Mouse (Mus musculus): ENCODE results near the gene Ppp1r8. TPM values are rescaled to one million over a fixed set of nuclear protein-coding genes. Genes with fewer than 3 reads are reported as not detected.

Ppp1r8 gene
- 17.3 and 20.4 TPM in 2 replicates for polyA plus RNA-seq (2012; ENCODE audit: insufficient read depth, insufficient read length, missing spikeins)

- H3K4me3 ChIP-seq (ENCODE audit: insufficient read depth, low read depth, low read length), result peak within 1 kb of the TSS; percentile 73
- H3K4me1 ChIP-seq (ENCODE audit: control insufficient read depth, insufficient read depth, insufficient read length, low read length), result no peaks in the 10 kb centered on the region
- peak within 1 kb of the TSS; percentile 23; the same call in 1 of the 2 replicates for H3K27ac ChIP-seq (replicated peaks; ENCODE audit: low read depth, low read length)
Observed at GRCm38 (mm10) chr4:132842970-132843704, at the start of gene Ppp1r8. Gene Ppp1r8 (minus strand): TSS chr4:132843169.

GRCm38 (mm10) chr4:132884844-132885374, 41.9 kb upstream of the Ppp1r8 start:
- peaks cover 2% of the 10 kb centered on the region; the same call in 1 of the 2 replicates for H3K4me1 ChIP-seq (ENCODE audit: control insufficient read depth, insufficient read depth, insufficient read length, low read length)
- peak overlapping the region; percentile 88 for H3K4me3 ChIP-seq (ENCODE audit: insufficient read depth, low read depth, low read length)
- H3K27ac ChIP-seq (replicated peaks; ENCODE audit: low read depth, low read length), result peak overlapping the region; percentile 82

DNA sequence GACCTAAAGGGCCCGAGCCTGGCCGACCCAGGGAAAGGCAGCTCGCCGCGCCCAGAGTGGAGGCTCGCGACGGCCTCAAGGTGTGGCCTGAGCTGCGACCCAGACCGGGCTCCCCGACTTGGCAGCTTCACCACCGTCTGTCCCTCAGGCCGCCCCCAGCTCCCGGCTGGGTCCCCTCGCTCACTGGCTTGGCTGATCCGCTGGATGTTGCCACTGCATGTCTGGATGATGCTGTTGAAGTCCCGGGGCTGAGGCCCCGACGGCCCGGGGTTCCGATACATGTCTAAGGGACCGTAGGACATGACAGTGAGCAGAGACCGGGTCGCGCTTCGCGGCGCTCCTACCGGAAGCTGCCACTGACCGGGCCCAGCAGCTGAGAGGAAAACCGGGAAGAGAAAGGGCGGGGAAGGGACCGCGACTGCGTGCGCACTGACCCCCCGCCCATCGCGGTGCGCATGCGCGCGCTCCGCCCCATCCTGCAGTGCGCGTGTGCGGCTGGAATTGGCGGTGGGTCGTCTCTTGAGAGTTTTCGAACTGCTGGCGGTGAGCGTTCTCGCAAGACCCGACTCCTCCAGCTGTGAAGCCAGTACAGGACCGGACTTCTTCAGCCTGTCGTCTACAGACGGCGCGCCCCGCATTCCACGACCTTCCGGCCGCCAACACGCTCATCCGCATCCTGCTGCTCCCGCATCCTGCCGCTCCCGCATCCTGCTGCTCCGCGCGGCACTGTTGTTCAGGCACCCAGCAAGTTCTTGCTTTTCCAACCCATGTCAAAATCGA, 41.3 kb upstream of the Ppp1r8 start, which contains the start of gene Stx12:
Stx12 (minus strand) TSS at position 446 of the 780 bp plus-strand sequence.
- H3K4me1 ChIP-seq (ENCODE audit: control insufficient read depth, insufficient read depth, insufficient read length, low read length), result peaks cover 7% of the 10 kb centered on the region; the same call in 1 of the 2 replicates
- H3K27ac ChIP-seq (replicated peaks; ENCODE audit: low read depth, low read length), result peak within 1 kb of the TSS; percentile 92
- peak within 1 kb of the TSS; percentile 88 for H3K4me3 ChIP-seq (ENCODE audit: insufficient read depth, low read depth, low read length)

GRCm38 (mm10) chr4:132883561-132884063, 40.6 kb upstream of the Ppp1r8 start:
- peak overlapping the region; percentile 92 for H3K27ac ChIP-seq (replicated peaks; ENCODE audit: low read depth, low read length)
- H3K4me3 ChIP-seq (ENCODE audit: insufficient read depth, low read depth, low read length), result peak overlapping the region; percentile 88
- H3K4me1 ChIP-seq (ENCODE audit: control insufficient read depth, insufficient read depth, insufficient read length, low read length), result peaks cover 7% of the 10 kb centered on the region; the same call in 1 of the 2 replicates

DNA sequence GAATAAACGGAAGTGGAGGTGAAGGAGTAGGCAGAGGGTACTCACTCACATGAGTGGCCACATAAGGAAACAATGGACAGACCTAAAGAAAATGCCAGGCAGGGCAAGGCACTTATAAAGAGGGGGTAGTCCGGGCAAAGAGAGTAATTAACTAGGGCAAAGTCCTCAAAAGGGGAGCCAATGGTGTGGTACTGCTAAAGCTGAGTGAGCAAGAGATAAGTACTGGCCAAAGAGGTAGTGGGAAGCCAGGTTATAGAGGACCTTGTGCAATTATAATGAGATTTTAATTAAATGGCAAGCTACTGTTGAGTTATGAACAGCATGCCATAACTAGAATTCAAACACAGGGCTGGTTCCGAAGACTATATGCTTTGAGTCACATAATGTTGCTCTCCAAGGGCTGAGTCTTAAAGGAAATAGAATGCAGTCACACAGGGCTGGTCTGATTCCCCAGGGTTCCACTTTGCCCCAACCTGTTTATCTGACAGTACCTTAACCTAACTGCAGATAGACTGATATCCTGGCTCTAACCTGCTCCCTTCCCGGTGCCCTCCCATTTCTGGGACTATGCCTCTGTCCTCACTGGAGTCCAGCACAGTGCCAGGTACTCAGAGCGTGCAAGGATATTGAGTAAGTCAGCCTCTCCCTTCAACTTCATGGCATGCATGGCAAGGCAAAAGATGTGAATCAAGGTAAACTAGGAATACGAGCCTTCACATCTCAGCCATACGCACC, 31.6 kb upstream of the Ppp1r8 start:
- peaks cover 1% of the 10 kb centered on the region; the same call in 1 of the 2 replicates for H3K4me1 ChIP-seq (ENCODE audit: control insufficient read depth, insufficient read depth, insufficient read length, low read length)
- no peak overlapping the region for H3K4me3 ChIP-seq (ENCODE audit: insufficient read depth, low read depth, low read length)
- H3K27ac ChIP-seq (replicated peaks; ENCODE audit: low read depth, low read length), result no peak overlapping the region

DNA sequence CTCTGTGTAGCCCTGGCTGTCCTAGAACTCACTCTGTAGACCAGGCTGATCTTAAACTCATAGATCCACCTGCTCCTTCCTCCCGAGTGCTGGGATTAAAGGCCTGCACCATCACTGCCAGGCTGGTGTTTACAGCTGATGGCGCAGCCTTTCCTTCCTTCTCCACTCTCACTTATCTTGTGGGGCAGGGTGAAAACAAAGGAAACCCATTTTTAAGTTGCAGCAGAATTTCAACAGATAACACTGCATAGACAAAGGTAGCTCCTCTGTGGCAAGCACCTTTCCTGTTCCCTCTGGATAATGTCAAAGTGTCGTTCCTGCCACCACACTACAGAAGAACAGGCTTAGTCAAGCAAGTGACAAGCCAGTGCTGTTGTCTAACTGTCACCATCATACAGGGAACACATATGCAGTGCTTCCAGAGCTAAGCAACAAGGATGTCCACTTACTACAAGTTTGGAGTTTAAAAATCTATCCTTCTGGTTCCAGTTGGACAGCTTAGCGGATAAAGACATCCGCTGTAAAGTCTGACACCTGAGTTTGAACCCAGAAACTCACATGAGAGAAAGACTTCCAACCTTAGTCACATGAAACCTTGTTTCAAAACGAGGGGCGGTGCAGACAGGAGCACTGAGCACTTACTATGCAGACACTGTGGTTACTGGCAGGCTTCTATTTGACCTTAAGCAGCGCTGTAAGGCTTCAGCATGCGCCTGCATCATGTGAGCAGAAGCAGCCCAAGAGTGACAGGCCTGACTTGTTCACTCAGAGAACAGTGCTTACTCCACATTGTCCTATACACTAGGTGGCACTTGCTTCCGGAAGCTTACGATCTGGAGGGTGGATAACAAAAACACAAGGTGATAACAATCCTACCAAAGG, 30.8 kb upstream of the Ppp1r8 start:
- Histone ChIP-seq H3K27ac (replicated peaks; ENCODE audit: low read depth, low read length) (no peak overlapping the region), H3K4me3 (ENCODE audit: insufficient read depth, low read depth, low read length) (no peak overlapping the region), H3K4me1 (ENCODE audit: control insufficient read depth, insufficient read depth, insufficient read length, low read length) (no peaks in the 10 kb centered on the region; the same call in 1 of the 2 replicates)

DNA sequence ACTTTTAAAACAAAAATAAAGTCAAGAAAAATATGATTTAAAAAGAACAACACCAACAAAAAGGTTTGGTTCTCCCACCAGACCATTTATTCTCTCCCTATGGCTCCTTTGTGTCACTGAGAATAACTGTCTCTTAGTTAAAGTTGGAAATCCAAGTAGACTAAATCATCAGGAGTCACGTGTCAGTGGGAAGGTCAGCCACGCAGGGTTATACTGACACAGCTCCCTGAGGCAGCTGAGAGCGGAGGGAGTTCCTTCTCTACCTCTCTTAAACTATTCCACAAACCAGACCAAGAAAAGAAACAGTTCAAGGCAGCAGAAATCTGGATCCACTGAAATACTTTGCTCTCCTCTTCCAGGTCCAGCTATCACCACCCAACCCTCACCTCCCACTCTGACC, 28.1 kb upstream of the Ppp1r8 start:
- Histone ChIP-seq H3K27ac (replicated peaks; ENCODE audit: low read depth, low read length) (no peak overlapping the region), H3K4me3 (ENCODE audit: insufficient read depth, low read depth, low read length) (no peak overlapping the region), H3K4me1 (ENCODE audit: control insufficient read depth, insufficient read depth, insufficient read length, low read length) (no peaks in the 10 kb centered on the region; the same call in 1 of the 2 replicates)

GRCm38 (mm10) chr4:132864856-132865255, 21.9 kb upstream of the Ppp1r8 start:
- no peak overlapping the region for H3K27ac ChIP-seq (replicated peaks; ENCODE audit: low read depth, low read length)
- no peaks in the 10 kb centered on the region for H3K4me1 ChIP-seq (ENCODE audit: control insufficient read depth, insufficient read depth, insufficient read length, low read length)
- no peak overlapping the region for H3K4me3 ChIP-seq (ENCODE audit: insufficient read depth, low read depth, low read length)

DNA sequence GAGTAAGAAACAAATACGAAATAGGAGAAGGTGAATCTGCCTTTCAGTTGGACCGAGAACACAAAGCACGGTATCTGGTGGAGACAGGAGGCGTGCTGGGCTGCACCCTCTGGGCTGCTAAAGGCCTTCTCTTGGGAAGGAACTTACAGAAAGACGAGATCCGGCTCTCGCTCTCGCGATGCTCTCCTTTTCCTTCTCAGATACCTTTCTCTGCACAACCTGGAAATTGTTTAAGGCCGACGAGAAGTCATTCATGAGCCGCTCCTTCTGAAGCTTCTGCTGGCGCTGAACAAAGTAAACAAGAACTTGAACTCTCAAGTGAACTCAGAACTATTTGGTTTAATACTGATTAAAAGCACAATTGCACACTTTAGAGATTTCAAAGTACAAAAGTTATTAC, 20.0 kb upstream of the Ppp1r8 start:
- Histone ChIP-seq H3K27ac (replicated peaks; ENCODE audit: low read depth, low read length) (no peak overlapping the region), H3K4me1 (ENCODE audit: control insufficient read depth, insufficient read depth, insufficient read length, low read length) (no peaks in the 10 kb centered on the region), H3K4me3 (ENCODE audit: insufficient read depth, low read depth, low read length) (no peak overlapping the region)

DNA sequence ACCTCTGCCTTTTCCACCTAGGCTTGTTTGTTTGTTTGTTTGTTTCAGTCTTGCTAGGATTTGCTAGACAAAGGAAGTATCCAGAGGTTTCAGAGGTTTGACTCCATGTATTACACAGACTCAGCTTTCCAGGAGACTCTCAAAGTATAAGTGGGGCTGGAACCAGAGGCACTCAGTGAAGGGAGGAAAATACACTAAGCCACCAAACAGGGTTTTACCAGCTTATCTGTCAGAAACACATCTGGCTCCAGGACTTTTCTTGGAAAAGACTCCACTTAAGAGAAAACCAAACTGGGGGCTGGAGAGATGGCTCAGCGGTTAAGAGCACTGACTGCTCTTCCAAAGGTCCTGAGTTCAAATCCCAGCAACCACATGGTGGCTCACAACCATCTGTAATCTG, 17.9 kb upstream of the Ppp1r8 start:
- no peaks in the 10 kb centered on the region for H3K4me1 ChIP-seq (ENCODE audit: control insufficient read depth, insufficient read depth, insufficient read length, low read length)
- no peak overlapping the region for H3K4me3 ChIP-seq (ENCODE audit: insufficient read depth, low read depth, low read length)
- no peak overlapping the region for H3K27ac ChIP-seq (replicated peaks; ENCODE audit: low read depth, low read length)

- Histone ChIP-seq H3K27ac (replicated peaks; ENCODE audit: low read depth, low read length) (no peak overlapping the region), H3K4me1 (ENCODE audit: control insufficient read depth, insufficient read depth, insufficient read length, low read length) (no peaks in the 10 kb centered on the region), H3K4me3 (ENCODE audit: insufficient read depth, low read depth, low read length) (peak overlapping the region; percentile 73; the same call in 1 of the 2 replicates)
Observed at GRCm38 (mm10) chr4:132843705-132844071, 719 bp upstream of the Ppp1r8 start.

DNA sequence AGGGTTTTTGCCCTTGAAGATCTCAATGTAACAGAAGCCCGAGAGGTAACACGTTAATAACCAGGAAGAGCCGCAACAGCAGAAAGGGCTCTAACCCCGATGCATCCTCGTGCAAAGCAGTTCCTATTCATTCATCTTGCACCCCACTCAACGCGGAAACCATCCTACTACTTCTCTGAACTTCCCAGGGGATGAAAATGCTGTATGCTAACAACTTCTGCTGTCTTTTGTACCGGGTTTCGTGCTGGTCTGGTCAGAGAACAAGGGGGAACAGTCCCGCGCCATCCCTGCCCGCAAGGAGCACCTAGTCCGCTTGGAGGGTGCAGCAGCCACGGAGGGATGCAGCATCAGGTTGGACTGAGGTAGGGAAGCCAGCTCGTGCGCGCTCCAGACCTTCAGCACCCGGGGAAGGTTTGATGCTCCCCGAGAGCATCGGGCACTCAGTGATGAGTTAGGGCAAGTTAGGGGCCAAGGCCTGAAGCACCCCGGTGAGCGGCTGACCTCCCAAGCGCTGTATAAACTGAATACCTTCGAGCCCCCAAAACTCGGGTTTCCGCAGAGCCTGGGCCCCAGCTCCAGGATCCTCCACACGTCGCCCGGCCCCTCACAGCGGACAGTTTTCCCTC, 575 bp downstream of the Ppp1r8 start:
- no peaks in the 10 kb centered on the region for H3K4me1 ChIP-seq (ENCODE audit: control insufficient read depth, insufficient read depth, insufficient read length, low read length)
- peak overlapping the region; percentile 67 for H3K4me3 ChIP-seq (ENCODE audit: insufficient read depth, low read depth, low read length)
- 0 out of 2 replicates have a peak overlapping the region, but pooled peaks have one; percentile 9 for H3K27ac ChIP-seq (replicated peaks; ENCODE audit: low read depth, low read length)

GRCm38 (mm10) chr4:132841493-132841892, 1.5 kb downstream of the Ppp1r8 start:
- H3K4me3 ChIP-seq (ENCODE audit: insufficient read depth, low read depth, low read length), result no peak overlapping the region
- no peaks in the 10 kb centered on the region for H3K4me1 ChIP-seq (ENCODE audit: control insufficient read depth, insufficient read depth, insufficient read length, low read length)
- H3K27ac ChIP-seq (replicated peaks; ENCODE audit: low read depth, low read length), result no peak overlapping the region

Data from brown adipose tissue, adult 24 weeks (tissue).